Mouse (Mus musculus): ENCODE measurements around the gene Adgrf5.
"Not testable (repeated sequence)": the region's sequence is repeated elsewhere in the genome, so short reads cannot be mapped to it uniquely, and the experiment has no call there.

The Adgrf5 gene

DNA sequence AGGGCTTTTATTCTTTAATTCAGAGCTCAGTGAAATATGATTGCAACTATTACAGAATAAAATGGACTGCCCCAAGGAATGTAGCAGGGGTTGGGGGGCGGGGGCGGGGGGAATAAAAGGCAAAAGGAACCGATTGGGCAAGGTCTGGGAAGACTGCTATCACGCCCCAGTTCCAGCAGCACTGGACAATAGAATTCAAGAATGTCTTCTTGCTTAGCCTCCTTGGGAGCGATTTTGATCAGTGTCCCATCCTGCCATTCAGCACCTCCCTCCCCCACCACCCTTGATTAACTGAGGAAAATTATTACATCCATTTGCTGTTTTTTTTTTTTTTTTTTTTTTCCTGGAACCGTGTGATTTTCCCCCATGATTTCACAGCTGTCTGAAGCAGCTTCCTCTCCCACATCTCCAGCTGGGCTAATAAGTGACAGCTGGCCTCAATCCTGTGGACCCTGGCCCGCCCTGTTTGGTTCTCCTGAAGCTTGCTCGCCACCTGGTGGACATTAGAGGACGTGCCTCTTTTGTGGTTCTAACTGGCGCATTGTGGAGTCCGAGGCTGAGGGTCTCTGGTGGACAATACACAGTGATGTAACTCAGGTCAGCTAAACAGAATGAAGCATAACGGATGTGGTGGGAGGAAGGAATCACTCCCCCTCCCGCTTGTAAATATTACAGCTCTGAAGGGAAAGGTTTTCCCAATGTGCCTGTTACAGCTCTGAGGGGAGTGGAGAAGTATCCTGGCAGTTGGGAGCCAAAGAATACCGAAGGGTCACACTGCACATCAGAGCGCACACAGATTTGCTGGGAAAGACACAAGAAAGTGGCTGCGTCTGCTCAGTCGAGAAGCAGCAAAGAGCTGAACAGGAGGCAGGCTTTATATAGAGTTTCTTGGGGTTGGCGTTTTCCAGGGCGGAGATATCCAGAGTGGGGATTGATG lies 100.3 kb downstream of the Adgrf5 start:
- peak; percentile 34 for DNase-seq (ENCODE audit: low read depth, low spot score)

DNA sequence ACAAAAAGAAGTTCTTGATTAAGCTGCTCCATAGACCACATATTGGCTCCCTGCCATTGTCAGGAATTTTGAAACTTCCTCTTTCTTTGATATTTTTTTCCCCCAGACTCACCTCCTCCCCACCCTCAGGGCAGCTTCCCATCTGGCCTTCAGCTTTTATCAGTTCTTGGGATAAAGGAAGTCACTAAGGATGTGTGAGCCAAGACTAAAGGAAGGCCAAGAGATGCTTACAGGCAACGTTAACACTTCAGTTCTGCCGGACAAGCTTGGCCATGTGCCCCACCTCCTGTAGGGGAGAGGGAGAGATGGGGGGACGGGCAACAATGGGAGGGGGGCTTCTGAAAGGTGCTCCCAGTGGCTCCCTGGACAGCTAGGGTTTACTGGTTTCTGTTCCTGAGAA lies 109.8 kb downstream of the Adgrf5 start:
- no peak for DNase-seq (ENCODE audit: low read depth, low spot score)

DNA sequence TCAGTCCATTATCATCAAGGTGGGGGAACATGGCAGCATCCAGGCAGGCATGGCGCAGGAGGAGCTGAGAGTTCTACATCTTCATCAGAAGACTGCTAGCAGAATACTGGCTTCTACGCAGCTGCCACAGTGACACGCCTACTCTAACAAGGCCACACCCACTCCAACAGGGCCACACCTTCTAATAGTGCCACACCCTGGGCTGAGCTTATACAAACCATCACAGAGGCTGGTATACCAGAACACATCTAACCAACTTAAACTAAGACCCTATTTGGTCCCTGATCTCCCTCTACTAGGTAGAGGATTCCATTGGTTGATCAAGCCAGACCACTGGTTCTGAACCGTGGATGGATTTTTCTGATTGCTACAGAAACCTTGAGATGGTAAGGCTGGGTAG lies 112.3 kb downstream of the Adgrf5 start:
- DNase-seq (ENCODE audit: low read depth, low spot score) = no peak

DNA sequence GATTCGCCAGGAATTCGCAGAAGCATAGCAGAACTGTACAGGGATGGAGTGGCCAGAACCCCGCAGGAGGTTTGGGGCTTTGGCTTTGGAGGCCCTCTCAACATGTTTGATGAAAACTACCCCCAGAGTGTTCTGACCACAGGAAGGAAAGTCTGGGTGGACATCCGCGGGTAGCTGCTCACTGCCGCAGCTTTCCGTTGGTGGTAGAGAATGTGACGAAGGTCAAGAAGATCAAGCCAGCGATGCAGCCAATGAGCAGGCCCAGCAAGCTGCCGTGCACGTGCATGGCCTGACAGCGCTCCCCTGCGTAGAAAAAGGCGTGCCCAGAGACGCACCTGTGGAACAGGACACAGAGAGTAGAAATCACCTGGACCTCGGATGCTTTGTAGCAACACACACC lies 114.5 kb downstream of the Adgrf5 start:
- no peak for DNase-seq (ENCODE audit: low read depth, low spot score)

DNA sequence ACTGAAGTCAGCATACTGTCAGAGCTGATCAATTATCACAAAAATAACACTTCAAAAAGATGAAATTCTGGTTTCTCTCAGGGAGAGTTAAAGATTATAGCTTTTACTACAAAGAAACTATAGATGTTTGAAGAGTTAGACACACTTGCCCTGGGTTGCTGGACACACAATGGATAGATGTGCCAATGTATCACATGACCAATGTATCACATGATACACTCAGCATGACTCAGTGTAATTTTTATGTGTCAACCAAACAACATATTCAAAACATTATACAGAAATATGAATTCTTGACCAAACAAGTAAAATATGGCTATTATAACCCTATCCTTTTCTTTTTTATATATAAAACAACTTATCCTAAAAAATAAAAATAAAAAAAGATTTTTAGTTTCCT lies 117.4 kb downstream of the Adgrf5 start:
- DNase-seq (ENCODE audit: low read depth, low spot score) = no peak

- no peak for DNase-seq (ENCODE audit: low read depth, low spot score)
These were observed 125.7 kb downstream of the Adgrf5 start for GRCm38 (mm10) chr17:43485982-43486381.

DNA sequence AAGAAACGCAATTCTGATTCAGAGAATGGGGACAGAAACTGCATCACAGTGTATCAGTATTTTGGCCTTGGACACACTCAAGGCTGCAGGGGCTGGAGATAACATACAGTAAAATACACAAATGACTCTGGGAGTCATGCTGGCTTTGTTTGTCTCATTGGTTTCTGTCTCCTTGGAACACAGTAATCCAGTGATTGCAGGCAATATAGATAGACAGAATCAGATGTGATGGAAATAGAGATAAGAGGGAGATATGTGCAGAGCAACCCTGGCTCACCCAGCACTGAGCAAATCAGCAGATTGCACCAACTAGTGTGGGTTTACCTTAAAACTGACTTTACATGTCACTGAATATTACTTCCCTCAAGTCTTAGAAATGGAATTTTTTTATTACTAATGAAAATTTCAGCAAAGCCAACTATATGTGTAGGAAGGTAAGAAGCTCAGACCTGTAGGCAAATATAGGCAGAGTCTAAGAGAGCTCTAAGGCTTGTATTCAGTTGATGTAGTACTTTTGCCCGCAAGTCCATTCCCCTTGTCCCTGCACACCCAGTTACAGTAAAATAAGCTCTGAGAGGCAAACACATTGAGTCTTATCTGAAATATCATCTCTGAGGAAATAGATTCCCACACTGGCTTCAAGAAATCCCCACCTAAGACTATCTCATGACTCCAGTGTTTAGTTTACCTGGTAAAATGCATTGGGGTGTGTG lies 128.3 kb downstream of the Adgrf5 start:
- no peak for DNase-seq (ENCODE audit: low read depth, low spot score)

DNA sequence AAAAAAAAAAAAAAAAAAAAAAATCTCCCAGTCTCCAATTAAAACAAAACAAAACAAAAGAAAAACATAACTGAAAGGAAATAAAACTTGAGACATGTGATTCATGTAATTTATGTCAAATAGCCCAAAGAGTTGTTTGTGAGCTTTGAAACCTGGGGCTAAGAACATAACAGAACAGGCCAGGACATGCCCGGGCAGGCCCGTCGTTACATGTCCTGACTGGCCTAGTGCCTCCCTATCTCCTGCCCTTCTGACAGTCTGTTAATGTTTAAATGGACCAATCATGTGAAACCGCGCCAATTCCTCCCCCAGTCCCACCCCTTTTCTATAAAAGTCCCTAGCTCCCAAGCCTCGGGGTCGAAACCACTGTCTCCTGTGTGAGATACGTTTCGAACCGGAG lies 130.1 kb downstream of the Adgrf5 start:
- DNase-seq (ENCODE audit: low read depth, low spot score) = not testable (repeated sequence)

- no peak for DNase-seq (ENCODE audit: low read depth, low spot score)
These were observed 135.3 kb downstream of the Adgrf5 start for GRCm38 (mm10) chr17:43495502-43495901.

DNA sequence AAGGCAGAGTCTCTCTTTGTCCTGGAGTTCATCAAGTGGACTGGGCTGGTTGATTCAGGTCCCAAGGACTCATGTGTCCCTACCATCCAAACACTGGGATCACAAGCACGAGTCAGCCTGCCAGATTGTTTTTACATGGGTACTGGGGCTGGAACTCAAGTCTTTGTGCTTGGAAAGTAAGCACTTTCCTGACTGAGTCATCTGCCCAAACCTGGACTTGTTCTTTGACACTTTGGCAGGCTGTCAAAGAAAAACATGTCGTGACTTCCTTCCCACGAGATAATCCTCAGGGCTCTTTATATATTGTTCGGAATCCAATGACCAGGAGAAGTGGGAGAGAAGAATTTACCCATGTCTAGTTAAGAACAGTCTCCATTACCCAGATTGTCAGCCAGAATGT lies 137.3 kb downstream of the Adgrf5 start:
- no peak for DNase-seq (ENCODE audit: low read depth, low spot score)

- no peak for DNase-seq (ENCODE audit: low read depth, low spot score)
These were observed 140.3 kb downstream of the Adgrf5 start for GRCm38 (mm10) chr17:43500513-43500912.

DNA sequence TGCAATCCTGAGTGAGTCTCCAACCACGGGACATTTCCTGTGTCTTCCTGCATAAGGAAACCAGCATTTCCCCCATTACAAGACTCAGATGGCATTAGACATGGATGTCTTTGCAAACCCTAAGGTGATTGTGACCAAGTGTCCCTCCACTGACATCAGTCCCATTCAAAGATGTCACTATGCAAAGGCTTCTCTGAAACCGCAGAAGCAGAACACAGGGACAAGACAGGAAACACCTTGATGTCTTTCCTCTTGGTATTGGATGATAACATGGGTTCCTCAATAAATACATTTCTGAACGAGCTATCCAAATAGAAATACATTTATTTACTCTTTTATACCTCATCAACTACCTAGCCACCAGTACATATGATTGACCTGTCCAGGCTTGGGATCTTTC lies 141.0 kb downstream of the Adgrf5 start:
- no peak for DNase-seq (ENCODE audit: low read depth, low spot score)

DNA sequence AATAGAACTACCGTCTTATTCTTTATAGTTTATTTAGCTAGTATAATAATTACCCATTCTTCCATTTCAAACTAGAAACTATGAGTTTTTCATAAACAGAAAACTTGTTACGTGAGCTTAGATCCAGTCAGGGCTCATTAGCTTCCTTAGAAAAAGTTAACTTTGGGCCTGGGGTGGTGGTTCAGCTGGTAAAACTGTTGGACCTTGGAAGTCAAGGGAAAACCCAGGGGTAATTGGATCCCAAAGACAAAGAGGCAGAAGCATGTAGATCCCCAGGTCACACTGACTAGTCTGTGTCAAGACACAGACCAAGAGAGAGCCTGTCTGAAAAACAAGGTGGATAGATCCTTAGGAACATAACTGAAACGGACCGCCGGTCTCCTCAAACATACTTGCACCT lies 141.4 kb downstream of the Adgrf5 start:
- DNase-seq (ENCODE audit: low read depth, low spot score) = no peak

- no peak for DNase-seq (ENCODE audit: low read depth, low spot score)
These were observed 142.3 kb downstream of the Adgrf5 start, which contains the start of gene Mep1a for GRCm38 (mm10) chr17:43502592-43502991. Gene Mep1a (minus strand): TSS chr17:43502812.

DNA sequence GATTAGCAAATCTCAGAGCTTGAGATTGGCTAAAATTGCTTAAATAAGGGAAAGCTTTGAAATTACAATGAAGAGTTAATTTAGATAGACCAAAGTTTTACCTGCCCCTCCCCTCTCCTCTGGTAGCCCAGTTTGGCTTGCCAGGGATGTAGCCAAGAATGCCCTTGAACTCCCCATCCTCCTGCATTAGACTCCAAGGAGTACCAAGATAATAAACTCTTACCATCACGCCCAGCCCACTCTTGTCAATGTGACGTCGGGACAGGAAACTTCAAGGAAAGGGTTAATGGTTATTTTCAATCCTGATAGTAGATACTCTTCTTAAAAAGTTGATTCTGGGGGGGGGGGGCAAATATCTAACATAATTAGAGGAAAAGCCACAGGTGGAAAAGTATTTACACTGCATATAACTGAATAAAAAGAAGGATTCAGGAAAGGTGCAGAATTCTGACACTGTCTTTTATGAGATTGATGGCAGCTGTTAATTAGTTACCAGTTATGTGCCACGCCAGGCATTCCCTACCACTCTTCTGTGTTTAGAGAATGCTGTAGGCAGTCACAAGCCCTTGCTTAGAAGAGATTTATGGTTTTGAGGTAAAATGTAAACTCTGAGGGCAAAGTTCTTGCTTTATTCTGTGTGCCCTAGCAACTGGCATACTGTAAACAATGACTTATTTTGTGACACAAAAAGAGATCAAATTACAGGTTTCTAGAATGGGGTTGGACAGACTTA lies 143.8 kb downstream of the Adgrf5 start:
- DNase-seq (ENCODE audit: low read depth, low spot score) = no peak

DNA sequence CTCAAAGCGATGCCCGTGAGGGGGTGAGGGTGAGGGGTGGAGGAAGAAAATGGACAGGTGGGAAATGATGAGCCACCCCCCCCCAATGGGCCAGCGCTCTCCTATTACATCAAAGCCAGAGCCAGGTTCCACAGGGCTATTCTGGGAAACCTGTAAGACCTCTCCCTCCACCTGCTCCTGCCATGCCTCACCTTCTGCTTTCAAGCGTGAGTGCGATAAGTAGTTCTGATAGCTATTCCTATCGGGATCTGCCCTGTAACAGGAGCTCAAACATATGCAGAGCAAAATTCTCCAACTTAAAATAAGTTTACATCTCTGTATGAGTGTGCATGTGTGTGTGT lies 144.3 kb downstream of the Adgrf5 start:
- DNase-seq (ENCODE audit: low read depth, low spot score) = no peak
